Mouse (Mus musculus) heart, postnatal 0 days (tissue): ENCODE measurements around the gene Oca2. TPM values are rescaled to one million over a fixed set of nuclear protein-coding genes. Genes with fewer than 3 reads are reported as not detected.

Experiments
- ATAC-seq: fragments of 200-750 bp; cut with Nextera tagmentation; 2 replicates; pipeline ENCODE4 v1.8.0; 2017; ENCODE audit warnings: low read depth, moderate number of reproducible peaks, moderate library complexity; ENCODE audit not compliant: insufficient read depth
- DNase-seq: peaks from one replicate; pipeline ENCODE4 v3.0.0-alpha.2; 2016; ENCODE audit warnings: low spot score
- H3K27ac ChIP-seq: fragments of 300-500 bp; sonication (generic); 2 replicates; pipeline ENCODE4 v1.5.1; 2014; ENCODE audit warnings: low read depth, mild to moderate bottlenecking
- H3K27me3 ChIP-seq: fragments of 300-500 bp; sonication (generic); 2 replicates; pipeline ENCODE4 v1.6.1; 2014; ENCODE audit warnings: low read length, mixed read lengths; ENCODE audit not compliant: control insufficient read depth, insufficient read depth
- H3K36me3 ChIP-seq: fragments of 300-500 bp; sonication (generic); replicated peaks from 2 replicates; pipeline ENCODE4 v1.6.1; 2014; ENCODE audit warnings: low read length, mixed read lengths; ENCODE audit not compliant: control insufficient read depth, insufficient read depth
- H3K4me1 ChIP-seq: fragments of 300-500 bp; sonication (generic); 2 replicates; pipeline ENCODE4 v1.6.1; 2014; ENCODE audit warnings: antibody characterized with exemption; ENCODE audit not compliant: control insufficient read depth, insufficient read depth
- H3K4me2 ChIP-seq: fragments of 300-500 bp; sonication (generic); 2 replicates; pipeline ENCODE4 v1.6.1; 2014; ENCODE audit warnings: low read depth, mild to moderate bottlenecking, low read length, moderate library complexity
- H3K4me3 ChIP-seq: fragments of 300-500 bp; sonication (generic); 2 replicates; pipeline ENCODE4 v1.5.1; 2014; ENCODE audit warnings: low read depth, low read length
- H3K9ac ChIP-seq: fragments of 300-500 bp; sonication (generic); replicated peaks from 2 replicates; pipeline ENCODE4 v1.6.1; 2014; ENCODE audit warnings: low read depth, low read length, mixed read lengths
- H3K9me3 ChIP-seq: fragments of 300-500 bp; sonication (generic); replicated peaks from 2 replicates; pipeline ENCODE4 v1.6.1; 2016; ENCODE audit warnings: low read length; ENCODE audit not compliant: control insufficient read depth
- CTCF ChIP-seq: IDR thresholded peaks from 2 replicates; pipeline ENCODE4 v1.5.1; 2016; ENCODE audit warnings: antibody characterized with exemption, control low read depth, low read depth
- EP300 ChIP-seq: IDR thresholded peaks from 2 replicates; pipeline ENCODE4 v1.6.1; 2016; ENCODE audit warnings: antibody characterized with exemption, low read depth
- WGBS: fragments of 180-500 bp; shearing (Covaris S2); extraction: QIAGEN DNeasy Blood & Tissue Kit; methylation state at CpG from one replicate; pipeline ENCODE4 v1.1.7; 2014; 5-methylcytosine and 5-hydroxymethylcytosine counted together
- polyA plus RNA-seq: library from polyadenylated mRNA; unstranded; fragments of >200 nt; fragmentation: Nextera tagmentation; extraction: Ambion mirVana; gene quantifications from 2 replicates; pipeline ENCODE4 v1.2.1, GENCODE M21; 2015
- total RNA-seq: library from RNA; depleted of rRNA; stranded (reverse); fragments of >200 nt; gene quantifications from 2 replicates; pipeline ENCODE4 v1.2.3, GENCODE M21; 2014; ENCODE audit warnings: low replicate concordance

The Oca2 gene
- total and polyA plus RNA-seq, 2 experiments from 2014 or later = not detected

DNA sequence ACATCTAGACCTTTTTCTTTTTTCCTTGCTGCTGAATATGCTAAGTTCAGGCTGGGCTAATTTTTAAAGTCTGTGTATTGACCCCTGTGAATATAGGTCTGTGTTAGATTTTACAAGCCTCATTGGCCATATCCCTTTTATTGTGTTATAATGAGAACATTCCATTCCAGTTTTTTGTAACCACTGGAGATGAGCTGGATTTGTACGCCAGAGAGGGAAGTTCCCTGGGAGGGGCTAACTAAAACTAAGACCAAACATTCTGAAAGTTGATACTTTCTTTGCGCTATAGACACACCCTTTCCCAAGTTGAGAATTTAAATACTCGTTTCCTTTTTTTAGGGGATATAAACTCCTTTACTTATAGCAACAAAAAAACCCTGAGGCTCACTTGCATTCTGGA, 34.7 kb upstream of the Oca2 start:
- no peak for DNase-seq
- WGBS = 82% methylated on average over 3 of the region's 3 CpGs
- Histone ChIP-seq H3K27ac (no peak overlapping the region), H3K27me3 (no peaks in the 10 kb centered on the region), H3K9me3 (no peaks in the 10 kb centered on the region), H3K4me3 (no peak overlapping the region), H3K4me1 (no peaks in the 10 kb centered on the region), H3K4me2 (no peak overlapping the region), H3K36me3 (peaks cover 85% of the 10 kb centered on the region), H3K9ac (no peak overlapping the region)
- no peak for TF ChIP-seq EP300
- no peak for TF ChIP-seq CTCF
- ATAC-seq = no peak

DNA sequence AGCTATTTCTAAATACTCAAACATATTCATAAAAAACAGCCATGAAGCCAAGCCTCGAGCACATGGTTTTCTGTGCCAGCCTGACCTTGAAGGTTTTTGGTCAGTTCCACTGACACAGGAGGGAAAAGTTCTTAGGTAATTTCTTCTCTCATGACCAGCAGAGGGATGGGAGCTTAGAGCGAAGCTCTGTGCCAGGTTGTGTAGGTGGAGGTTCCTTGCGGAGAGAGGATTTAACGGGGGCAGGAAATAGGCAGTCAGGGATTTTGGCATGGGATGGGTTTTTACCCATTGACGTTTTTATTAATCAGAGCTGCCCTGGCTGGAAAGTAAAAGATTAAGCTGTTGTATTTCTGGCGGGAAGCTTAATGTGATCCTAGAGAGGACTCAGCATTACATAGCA, 18.7 kb upstream of the Oca2 start:
- ATAC-seq (no peak), DNase-seq (no peak)
- H3K4me1 ChIP-seq = no peaks in the 10 kb centered on the region
- no peak for TF ChIP-seq EP300
- TF ChIP-seq CTCF = no peak
- no peak overlapping the region for H3K4me3 ChIP-seq
- peaks cover 82% of the 10 kb centered on the region for H3K36me3 ChIP-seq
- no peak overlapping the region for H3K9ac ChIP-seq
- H3K27ac ChIP-seq = no peak overlapping the region
- no peaks in the 10 kb centered on the region for H3K9me3 ChIP-seq
- WGBS = 88% methylated on average over 6 of the region's 6 CpGs
- H3K27me3 ChIP-seq = no peaks in the 10 kb centered on the region
- no peak overlapping the region for H3K4me2 ChIP-seq

DNA sequence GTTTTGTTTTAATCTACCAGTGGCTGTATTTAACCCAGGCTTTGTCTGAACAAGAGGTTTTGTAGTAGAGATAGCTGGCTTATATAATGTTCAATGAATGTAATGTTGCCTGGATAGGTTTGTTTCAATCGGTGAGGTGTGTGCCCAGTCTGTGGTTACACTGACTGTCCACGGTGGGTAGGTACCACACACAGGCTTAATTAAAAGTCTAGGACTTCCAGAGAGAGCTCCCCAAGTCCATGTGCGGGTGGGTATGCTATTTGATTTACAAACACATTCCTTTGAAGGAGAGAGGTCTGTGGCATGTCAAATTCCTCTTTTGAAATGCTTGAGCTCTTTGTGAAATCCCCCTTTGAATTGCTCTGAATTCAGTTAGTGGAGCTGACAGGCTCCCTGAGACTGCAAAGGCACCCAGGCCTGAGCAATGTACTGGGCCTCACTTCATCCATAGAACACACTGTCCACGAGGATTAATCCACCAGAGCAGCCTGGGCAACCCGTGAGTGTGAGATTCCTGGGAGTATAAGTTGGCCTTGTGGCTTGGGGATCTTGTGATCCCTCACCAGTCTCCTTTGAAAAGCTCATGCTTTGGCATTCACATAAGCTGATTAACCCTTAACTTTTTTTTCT, 3.7 kb upstream of the Oca2 start:
- TF ChIP-seq EP300 = no peak
- no peak for TF ChIP-seq CTCF
- Histone ChIP-seq H3K9me3 (no peaks in the 10 kb centered on the region), H3K4me3 (no peak overlapping the region), H3K4me1 (no peaks in the 10 kb centered on the region), H3K4me2 (no peak overlapping the region), H3K36me3 (peaks cover 11% of the 10 kb centered on the region), H3K9ac (no peak overlapping the region), H3K27ac (no peak overlapping the region), H3K27me3 (no peaks in the 10 kb centered on the region)
- no peak for ATAC-seq
- DNase-seq = no peak
- 43% methylated on average over 5 of the region's 5 CpGs for WGBS

DNA sequence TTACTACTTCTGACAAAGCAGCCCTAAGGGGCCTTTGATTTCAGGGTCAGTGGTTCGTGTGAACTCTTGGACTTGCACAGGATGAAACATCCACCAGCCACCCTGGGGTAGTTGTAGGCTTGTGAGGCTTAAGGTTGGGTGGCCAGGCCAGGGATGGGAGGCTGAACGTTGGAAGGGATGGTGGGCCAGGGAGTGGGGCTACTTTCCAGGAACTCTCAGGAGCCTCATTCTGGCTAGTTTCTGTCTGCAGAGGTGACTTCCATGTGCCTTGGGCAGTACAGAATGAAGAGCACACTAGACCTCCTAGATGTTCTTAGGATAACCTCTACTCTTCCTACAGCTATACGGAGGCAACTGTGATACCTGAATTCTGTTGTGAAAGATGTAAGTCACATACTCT, 2.9 kb upstream of the Oca2 start:
- H3K27ac ChIP-seq = no peak overlapping the region
- TF ChIP-seq CTCF (no peak), EP300 (no peak)
- ATAC-seq (no peak), DNase-seq (no peak)
- no peaks in the 10 kb centered on the region for H3K4me1 ChIP-seq
- H3K4me3 ChIP-seq = no peak overlapping the region
- H3K9me3 ChIP-seq = no peaks in the 10 kb centered on the region
- whole genome bisulfite sequencing = 82% methylated on average over 3 of the region's 3 CpGs
- no peak overlapping the region for H3K9ac ChIP-seq
- H3K36me3 ChIP-seq = peaks cover 6% of the 10 kb centered on the region; the same call in 1 of the 2 replicates
- no peaks in the 10 kb centered on the region for H3K27me3 ChIP-seq
- no peak overlapping the region for H3K4me2 ChIP-seq

DNA sequence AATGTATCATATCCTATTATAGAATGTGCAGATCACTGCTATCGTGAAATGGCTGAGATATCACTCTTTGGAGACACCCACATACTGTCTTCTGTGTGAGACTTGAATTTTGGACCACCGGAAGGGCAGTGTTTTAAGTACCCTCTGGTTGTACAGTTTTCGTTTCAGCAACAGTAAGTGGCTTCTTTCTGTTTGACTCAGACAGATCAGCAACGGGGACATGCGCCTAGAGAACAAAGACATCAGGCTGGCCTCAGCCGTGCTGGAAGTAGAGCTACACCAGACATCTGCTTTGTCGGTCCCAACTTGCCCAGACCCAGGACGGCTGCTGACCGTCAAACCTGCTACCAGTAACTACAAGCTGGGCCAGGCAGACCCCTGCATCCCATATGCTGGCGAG, 15.0 kb downstream of the Oca2 start:
- Histone ChIP-seq H3K27me3 (no peaks in the 10 kb centered on the region), H3K4me1 (no peaks in the 10 kb centered on the region), H3K36me3 (no peaks in the 10 kb centered on the region), H3K27ac (no peak overlapping the region), H3K9ac (no peak overlapping the region), H3K4me3 (no peak overlapping the region), H3K9me3 (no peaks in the 10 kb centered on the region), H3K4me2 (no peak overlapping the region)
- no peak for TF ChIP-seq CTCF
- no peak for TF ChIP-seq EP300
- DNase-seq (no peak), ATAC-seq (no peak)
- 71% methylated on average over 10 of the region's 10 CpGs for WGBS

DNA sequence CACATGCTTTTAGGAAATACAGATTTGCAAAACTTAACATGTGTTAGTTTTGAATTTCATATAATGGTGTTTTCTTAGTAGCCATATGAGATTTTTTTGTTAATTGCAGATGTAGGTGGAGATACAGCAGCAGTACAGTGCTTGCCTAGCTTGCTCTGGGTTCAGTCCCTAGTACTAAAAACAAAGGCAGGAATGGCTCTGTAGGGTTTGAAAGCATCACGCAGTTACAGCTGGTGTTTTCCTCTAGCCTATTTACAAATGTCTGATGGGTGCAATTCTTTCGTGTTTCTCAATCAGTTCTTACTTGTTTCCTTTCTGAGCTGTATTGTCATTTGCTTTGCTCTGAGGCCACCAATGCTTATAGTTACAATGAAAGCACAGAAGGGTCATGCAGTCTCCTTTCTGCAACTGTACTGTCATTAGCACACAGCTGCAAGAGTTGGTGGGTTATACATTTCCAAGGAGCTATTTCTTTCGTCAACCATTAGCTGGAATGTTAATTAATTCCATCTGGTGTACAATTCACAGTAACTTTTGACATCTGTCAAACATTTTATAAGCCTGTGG, 18.4 kb downstream of the Oca2 start:
- H3K36me3 ChIP-seq = no peaks in the 10 kb centered on the region
- no peak overlapping the region for H3K9ac ChIP-seq
- H3K4me1 ChIP-seq = no peaks in the 10 kb centered on the region
- H3K4me2 ChIP-seq = no peak overlapping the region
- TF ChIP-seq CTCF = no peak
- TF ChIP-seq EP300 = no peak
- H3K27ac ChIP-seq = no peak overlapping the region
- H3K9me3 ChIP-seq = no peaks in the 10 kb centered on the region
- 63% methylated on average over 3 of the region's 3 CpGs for WGBS
- DNase-seq (no peak), ATAC-seq (no peak)
- no peaks in the 10 kb centered on the region for H3K27me3 ChIP-seq
- H3K4me3 ChIP-seq = no peak overlapping the region
